Mouse (Mus musculus) adipocyte (in vitro differentiated cells): ENCODE data around the gene Lmo1.
A peak's percentile ranks its signal among the peaks of the same experiment; 100 is the strongest.

Source experiments
- DNase-seq: peaks from one replicate; pipeline ENCODE4 v3.0.0-alpha.2; 2016; ENCODE audit warnings: low spot score

Lmo1 gene

GRCm38 (mm10) chr7:109174949-109175669 is at the start of gene Lmo1:
TSS of gene Lmo1 (minus strand) at chr7:109175207.
- DNase-seq: no peak

GRCm38 (mm10) chr7:109221716-109222110 is 46.7 kb upstream of the Lmo1 start:
- no peak for DNase-seq

- no peak for DNase-seq
These were observed 46.0 kb upstream of the Lmo1 start for GRCm38 (mm10) chr7:109220766-109221715.

GRCm38 (mm10) chr7:109220026-109220425 is 45.0 kb upstream of the Lmo1 start:
- DNase-seq: no peak

- no peak for DNase-seq
These were observed 43.9 kb upstream of the Lmo1 start for GRCm38 (mm10) chr7:109218977-109219271.

GRCm38 (mm10) chr7:109218130-109218976 is 43.3 kb upstream of the Lmo1 start:
- DNase-seq: peak; percentile 31

DNA sequence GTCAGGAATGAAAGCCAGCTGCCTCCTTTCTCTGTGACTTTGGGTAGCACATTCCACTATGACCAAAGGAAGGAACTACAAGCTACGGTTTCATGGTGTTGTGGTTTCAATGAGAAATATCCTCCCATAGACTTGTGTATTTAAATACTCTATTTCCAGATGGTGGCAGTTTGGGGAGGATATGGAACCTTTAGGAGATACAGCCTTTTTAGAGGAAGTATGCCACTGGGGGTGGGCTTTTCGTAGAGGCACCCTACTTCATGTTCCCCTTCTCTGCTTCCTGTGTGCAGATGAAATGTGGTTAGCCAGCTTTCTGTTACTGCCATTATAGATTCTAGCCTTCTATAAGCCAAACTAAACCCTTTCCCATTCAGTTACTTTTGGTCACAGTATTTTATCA is 34.8 kb upstream of the Lmo1 start:
- no peak for DNase-seq

GRCm38 (mm10) chr7:109207811-109208210 is 32.8 kb upstream of the Lmo1 start:
- no peak for DNase-seq

DNA sequence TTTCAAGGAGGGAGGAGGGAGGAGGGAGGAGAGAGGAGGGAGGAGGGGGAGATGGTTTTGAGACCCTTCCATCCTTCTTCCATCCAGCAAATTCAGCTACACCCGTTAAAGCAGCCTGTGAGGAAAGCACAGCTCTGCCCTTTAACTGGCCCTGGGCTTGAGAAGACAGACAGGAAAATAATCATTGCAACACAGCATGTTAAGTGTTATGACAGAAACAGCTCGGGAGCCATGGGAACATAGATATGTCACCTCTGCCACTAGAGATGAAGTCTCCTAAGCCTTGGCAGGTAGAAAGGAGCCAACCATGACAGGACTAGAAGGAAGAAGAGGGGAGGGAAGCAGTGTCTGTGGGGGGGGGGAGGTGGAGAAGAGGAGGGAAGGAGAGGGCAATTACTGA is 31.4 kb upstream of the Lmo1 start:
- no peak for DNase-seq

GRCm38 (mm10) chr7:109203140-109203539 is 28.1 kb upstream of the Lmo1 start:
- DNase-seq: no peak

- no peak for DNase-seq
These were observed 25.6 kb upstream of the Lmo1 start for GRCm38 (mm10) chr7:109200559-109200958.

DNA sequence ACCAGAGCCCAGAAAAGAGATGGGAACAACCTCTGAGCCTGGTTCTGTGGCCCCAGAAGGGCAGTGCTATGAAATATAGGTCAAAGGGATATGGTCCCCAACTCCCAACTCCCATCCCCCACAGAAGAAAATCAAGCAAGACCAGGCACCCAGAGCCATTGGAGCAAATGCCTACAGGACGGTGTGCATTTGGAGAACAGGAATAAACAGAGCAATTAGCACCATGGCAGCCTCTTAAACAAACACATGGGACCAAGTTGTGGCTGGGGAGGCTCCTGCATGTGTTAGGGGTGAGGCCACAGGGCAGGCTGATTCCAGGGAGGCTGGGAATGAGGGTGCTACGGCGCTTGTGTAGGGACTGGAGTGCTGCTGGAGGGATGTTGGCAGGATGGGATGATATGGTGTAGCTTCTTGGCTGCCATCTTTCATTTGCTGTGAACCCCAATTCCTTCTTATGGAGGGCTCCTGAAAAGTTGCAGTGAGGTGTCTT is 22.2 kb upstream of the Lmo1 start:
- no peak for DNase-seq

GRCm38 (mm10) chr7:109196399-109197082 is 21.5 kb upstream of the Lmo1 start:
- no peak for DNase-seq

DNA sequence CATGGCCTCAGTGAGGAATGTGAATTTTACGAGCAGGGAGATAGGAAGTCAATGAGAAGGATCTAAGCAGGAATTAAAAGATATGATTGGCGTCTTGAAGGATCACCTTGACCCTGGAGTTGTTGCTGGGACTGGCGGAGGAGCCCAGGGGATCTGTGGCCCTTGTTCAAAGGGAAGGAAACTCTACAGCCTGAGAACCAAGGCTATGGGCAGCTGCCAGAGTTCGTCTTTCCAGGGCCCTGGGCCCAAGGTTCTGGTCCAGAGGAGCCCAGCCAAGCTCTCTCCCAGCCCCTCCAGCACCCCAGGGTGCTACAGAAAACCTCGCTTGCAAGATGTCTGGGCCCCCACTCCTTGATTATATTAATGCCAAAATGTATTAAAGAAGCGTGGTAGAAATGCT is 21.0 kb upstream of the Lmo1 start:
- DNase-seq: no peak

DNA sequence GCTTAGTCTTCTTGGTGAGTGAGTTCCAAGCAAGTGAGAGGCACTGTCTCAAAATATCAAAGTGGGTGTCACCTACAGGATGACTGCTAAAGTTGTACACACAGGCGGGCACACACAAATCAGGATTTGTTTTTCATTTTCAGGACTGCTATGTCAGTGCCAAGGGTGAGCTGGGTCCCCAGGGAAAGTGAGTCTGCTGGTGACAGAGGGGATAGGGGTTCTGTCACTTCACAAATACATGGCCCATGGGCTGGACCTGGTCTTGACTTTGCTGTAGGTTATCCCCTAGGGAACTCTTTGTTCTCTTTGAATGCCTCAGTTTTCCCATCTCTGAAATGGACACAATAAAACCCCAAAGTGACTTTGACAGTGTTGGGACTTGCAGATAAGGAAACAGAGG is 19.8 kb upstream of the Lmo1 start:
- no peak for DNase-seq

DNA sequence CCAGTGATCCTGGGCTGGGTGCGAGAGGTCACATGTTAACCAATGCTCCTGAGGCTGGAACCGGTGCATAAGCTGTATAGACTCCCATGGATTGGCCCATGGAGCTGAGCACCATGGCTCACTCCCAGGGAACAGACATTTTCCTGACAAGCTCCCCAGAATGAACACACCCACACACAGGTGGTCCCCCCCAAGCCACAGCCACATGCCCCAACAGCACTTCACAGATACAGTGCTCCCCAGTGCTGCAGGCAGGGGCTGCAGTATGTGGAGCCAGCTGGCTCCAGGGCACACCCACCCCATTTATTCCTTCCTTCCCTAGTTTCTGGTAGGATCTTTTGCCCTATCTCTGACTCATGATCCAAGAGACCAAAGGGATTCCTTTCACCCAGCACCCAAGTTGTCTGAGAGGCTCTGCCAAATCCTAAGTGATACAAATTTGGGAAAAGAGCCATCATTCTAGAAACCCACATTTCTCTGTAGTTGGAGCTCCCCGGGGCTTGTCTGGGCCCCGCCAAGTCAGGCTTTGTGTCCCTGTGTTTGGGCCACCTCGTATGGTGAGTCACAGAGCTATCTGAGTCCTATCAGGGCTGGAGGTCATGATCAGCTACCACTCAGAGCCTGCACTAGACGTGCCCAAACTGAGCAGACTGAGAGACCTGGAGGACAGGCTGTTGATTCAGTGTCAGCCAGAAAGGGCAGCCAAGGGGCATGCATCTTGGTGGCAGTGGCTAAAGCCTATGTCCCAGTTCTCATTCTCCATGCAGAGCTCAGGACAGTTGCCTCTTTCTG is 12.4 kb upstream of the Lmo1 start:
- DNase-seq: peak; percentile 8

- no peak for DNase-seq
These were observed 11.0 kb upstream of the Lmo1 start for GRCm38 (mm10) chr7:109185975-109186374.

DNA sequence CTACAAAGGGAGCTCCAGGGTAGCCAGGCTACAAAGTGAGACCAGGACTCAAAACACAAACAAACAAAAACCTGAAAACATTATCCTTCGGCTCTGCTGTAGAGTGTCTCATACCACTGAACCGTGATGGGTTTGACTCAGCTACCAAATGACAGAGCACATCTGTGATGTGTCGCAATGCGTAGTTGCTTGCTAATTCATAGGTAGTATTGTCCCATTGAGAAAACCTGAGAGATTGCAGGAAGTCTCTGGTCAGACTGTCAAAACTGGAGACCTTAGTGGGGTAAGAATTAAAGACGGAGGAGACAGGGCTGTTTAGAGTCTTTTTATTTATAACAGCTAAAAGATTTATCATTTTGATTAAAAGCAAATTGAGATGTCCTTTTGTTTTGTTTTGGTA is 10.6 kb upstream of the Lmo1 start:
- no peak for DNase-seq

DNA sequence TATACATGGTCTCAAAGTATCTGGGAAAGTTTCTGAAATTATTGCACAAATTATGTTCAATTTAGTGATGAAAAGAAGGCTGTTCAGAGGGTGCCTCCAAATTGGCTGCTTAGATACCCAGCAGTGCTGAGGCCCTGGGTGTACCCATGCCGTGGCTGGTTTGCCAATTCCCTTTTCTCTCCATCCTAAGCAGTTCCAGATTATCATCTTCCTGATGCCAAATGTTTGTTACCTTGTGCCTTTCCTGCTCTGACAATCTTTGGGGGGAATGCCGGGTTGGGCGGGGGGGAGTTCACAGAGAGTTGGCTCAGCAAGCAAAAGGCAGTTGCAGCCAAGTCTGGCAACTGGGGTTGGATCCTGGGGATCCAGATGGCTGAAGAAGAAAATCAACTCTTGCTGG is 1.7 kb upstream of the Lmo1 start:
- no peak for DNase-seq

DNA sequence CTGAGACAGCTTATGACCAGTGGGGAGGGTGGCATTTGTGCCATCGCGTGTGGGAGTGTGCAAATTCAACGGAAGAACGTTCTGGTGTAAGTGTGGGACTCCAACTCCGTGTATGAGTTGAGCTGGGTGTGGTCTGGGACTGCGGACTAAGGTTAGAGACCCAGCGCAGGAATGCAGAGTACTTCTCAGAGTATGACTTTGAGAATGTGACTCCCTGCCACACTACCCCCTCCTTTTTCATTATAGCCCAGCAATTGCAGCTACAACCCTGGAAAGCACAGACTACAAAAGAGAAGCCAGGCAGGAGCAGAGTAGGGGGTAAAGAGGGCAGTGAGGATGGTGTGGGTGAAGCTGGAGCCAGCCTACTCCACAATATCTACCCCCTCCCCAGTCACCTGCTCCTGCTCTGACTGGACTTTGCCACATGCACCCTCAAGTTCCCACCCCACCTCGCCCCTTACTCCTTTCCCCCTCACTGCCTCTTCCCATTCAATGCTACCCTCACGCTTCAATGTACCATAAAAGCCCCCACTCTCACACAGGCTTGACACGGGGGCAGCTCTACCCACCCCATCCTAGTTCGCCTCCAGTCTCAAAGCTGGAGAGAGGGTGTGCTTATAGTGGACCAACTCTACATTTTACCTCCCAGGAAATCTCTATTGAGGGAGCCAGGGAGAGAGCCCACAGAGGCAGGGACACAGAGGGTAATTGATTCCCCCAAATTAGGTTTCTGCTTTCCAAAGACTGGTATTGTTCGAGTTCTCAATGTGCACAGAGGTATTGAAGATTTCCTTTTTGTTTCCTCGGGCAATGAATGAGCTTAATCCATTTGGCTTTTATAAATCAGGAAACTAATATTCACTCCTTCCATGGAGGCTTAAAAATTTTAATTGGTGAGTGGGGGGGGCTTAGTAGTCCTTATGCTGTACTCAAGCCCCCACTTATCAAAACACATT is 941 bp upstream of the Lmo1 start:
- no peak for DNase-seq
